Mouse (Mus musculus): ENCODE measurements at regions not wholly inside any gene's neighbourhood (a gene's known extent, or its start where the extent isn't known, plus 50 kb on each side); places are given as distances from the start of the nearest gene placed in this dataset.

DNA sequence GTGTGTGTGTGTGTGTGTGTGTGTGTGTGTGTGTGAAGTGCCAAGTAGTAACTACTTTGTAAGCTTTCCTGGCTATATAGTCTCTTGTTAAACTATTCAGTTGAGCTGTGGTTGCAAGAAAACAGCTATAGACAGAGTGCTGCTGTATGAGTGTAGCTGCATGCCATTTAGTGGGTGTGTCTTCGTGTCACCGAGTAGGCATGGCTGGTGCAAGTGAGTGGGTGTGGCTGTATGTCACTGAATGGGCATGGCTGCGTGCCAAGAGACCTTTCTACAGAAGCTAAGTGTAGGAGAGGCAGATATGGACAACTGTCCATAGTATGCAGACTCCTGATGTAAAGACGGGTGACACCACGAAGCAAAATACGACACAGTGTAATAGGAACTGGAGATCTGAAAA, 126.4 kb upstream of the 4933415F23Rik start:
- intact Hi-C loops (cut with DNase I), result no loop called here
- no peak for DNase-seq

DNA sequence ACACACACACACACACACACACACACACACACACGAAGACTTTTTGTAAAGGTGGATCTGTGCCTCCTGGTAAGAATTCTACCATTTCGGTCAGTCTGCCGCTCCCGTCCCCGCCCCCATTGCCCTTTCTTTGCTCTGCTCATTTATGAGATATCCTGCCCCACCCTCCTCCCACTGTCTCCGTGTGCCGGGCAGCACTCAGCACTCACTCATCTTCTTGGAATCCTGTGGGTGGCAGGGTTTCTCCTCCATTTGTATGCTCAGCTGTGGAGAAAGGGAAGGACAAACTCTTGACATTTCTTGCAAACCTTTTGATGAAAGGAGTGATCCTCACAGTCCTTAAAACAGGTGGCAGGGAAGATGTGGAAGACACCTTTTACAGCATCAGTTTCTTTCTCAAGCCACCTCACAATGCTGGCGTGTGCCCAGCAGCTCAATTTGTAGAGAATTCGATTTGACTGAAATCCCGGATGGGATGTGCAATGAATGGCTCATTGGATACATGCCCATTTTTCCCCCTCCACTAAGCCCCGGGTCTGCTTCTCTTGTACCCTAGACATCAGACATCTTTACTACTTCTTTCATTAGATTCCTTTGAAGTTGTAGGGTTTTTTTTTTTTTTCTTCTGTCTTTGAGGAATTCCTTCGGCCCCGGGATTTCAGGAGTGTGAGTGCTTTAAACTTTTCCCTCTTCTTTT, 112.6 kb upstream of the 4933415F23Rik start:
- intact Hi-C loops (cut with DNase I), result no loop called here

DNA sequence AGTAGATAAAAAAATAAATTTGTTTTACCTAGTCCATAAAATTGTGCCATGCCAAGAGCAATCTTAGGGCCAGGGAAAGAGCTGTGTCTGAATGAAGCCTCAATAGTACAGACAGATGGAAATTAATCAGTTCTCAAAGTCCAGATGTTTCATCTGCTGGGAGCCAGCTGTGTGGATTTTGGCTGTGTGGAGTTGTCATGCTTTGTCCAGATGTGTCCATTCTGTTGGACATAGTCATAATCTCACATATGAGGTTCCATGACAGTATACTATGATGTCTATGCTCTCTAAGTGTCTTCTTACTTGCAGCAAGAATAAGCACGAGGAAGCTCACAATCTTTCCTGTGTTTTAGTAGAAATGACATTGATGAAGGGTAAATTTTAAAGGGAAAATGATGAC, 105.8 kb upstream of the 4933415F23Rik start:
- intact Hi-C loops (cut with DNase I), result no loop called here
- peak in 1 of 2 experiments; percentile 32 for DNase-seq

More for the DNA sequence above, 112.6 kb upstream of the 4933415F23Rik start:
- peak; percentile 7 to 10 for DNase-seq

DNA sequence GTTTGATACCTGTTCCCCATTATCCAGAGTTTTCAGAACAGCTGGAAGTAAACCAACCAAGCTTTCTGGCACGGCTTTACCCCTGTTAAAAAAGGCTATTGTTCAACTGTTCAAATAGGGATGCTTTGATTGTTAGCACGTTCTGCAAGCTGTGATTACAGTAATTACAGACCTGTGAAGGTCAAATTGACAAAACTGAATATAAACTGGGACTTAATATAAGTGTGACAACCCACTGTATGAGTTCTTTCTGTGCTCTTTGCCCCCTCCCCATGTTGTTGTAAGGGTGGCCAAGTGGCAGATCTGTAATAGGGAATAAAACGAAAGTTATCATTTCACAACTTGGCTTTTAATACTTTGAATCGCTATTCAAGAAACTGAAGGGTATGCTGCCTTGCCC, 105.0 kb upstream of the 4933415F23Rik start:
- intact Hi-C loops (cut with DNase I), result no loop called here
- DNase-seq, result no peak

DNA sequence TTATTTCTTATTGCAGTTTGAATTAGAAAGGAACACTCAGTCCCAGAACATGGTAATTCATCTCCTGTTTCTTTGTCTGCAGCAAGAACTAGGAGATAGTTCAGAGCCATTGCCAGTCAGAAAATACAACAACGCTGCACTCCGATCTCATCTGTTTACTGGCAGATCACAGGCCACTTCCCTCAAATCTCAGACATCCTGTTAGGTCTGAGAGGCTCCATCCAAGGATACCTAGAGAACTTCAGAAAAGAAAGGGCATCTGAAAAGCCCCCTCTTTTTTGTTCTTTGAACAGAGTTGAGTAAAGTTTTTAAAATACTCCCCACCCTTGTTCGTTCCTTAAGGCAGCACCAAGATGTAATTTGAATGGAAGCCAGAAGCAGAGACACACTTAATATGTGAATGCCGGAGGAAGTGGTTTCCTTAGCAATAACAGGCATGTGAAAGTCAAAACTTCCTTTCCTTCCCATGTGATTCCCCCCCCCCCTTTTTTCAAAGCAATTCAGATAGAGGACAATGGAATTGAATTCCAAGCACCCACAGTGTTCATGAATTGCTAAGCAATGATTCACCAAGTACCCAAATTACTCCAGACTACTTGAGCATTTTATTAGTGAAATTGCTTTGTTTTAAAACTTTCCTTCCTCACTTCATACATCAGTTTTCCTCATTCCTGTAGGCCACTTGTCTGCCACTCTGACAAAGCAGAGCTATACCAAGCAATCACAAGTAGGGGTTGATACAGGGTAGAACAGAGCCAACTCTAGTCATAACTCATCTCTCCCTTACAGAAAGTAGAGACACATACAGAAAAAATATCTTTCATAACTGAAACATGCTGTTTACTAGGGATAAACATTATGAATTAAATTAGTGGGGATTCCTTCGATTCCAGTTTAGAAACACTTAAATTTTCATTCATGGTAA, 100.7 kb upstream of the 4933415F23Rik start:
- peak; percentile 8 to 11 for DNase-seq
- intact Hi-C loops (cut with DNase I), result loop anchor here (2.0 kb wide), 2 partner anchors 54 to 76 kb away; no protein-coding TSS in a partner anchor

DNA sequence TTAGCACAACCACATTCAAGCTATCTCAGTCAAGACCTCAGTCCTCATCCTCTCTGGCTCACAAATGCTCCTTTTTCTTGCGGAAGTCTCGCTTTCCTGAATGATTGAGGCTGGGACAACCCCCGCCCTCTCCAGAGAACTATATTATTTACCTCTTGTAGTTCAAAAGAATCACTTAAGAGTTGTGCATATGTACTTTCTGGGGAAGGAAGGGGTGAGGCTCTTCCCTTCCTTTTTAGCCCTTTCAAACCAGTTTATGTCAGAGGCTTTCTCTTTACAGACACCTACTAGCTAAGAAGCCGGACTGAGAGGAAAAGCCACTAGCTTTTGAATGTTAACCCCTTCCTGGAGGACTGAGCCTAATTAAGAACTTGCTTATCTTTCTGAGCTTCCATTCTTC, 98.4 kb upstream of the 4933415F23Rik start:
- intact Hi-C loops (cut with DNase I), result no loop called here
- peak in 1 of 2 experiments; percentile 10 for DNase-seq

DNA sequence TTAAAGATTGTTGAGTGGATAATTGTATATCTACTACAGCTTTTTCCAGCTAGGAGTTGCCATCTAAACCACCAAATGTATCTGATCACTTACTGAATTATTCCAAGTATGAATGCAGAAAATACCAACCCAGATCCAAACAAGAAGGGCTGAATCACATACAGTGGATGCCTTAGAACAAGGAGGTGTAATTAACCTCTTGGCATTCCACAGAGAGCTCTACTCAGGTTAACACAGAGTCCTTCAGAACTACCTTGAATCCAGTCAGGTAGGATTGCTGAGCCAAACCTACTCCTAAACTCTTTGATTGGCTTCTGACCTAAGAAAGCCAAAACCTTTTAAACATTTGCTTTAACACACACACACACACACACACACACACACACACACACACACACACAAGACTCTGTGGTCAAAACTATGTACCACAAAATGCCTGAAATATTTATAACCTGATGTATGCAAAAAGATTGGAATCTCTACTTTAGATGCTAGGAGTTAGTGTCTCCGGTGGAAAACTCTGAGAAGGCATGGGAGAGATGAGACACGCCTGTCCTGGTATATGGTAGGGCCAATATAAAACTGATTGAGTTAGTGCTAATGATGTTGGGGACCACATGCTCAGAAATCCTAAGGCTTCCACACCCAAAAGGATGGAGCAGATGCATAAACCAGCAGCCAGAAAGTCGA, 88.4 kb upstream of the 4933415F23Rik start:
- intact Hi-C loops (cut with DNase I), result no loop called here
- DNase-seq, result no peak

DNA sequence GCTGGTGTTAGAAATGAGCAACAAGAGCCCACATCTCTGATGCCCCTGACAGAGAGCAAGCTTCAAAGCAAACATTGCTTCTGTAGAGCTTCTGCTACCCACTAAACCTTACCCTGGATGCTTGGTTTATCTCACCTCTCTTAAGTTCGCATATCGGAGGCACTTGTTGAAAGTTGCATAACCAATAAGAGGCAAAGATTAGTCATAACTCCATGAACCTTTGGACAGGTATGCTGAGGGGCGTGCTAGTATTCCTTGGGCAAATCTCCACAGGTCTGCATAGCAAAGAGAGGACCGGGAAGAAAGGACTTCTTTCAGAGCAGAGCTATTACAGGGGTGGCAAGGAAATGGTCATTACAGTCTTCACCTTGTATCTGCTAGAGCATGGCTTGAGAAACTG, 87.7 kb upstream of the 4933415F23Rik start:
- no peak for DNase-seq
- intact Hi-C loops (cut with DNase I), result loop anchor here (5.0 kb wide), 1 partner anchor 83 kb away; no protein-coding TSS in a partner anchor

DNA sequence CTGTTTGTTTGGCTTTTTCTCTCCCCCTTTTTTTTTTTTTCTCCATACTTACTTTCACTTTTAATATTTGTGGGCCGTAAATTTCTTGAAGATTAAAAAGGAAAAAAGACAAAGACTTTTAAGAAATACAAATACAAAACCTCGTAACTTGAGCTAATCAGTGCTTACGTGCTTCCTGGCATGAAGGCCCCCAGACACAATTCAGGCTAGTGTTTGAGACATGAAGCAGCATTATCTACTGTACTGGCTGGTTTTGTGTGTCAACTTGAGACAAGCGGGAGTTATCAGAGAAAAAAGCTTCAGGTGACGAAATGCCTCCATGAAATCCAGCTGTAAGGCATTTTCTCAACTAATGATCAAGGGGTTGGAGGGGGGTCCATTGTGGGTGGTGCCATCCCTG, 86.2 kb upstream of the 4933415F23Rik start:
- DNase-seq, result peak in 1 of 2 experiments; percentile 37
- intact Hi-C loops (cut with DNase I), result loop anchor here (5.0 kb wide), 1 partner anchor 84 kb away; no protein-coding TSS in a partner anchor

DNA sequence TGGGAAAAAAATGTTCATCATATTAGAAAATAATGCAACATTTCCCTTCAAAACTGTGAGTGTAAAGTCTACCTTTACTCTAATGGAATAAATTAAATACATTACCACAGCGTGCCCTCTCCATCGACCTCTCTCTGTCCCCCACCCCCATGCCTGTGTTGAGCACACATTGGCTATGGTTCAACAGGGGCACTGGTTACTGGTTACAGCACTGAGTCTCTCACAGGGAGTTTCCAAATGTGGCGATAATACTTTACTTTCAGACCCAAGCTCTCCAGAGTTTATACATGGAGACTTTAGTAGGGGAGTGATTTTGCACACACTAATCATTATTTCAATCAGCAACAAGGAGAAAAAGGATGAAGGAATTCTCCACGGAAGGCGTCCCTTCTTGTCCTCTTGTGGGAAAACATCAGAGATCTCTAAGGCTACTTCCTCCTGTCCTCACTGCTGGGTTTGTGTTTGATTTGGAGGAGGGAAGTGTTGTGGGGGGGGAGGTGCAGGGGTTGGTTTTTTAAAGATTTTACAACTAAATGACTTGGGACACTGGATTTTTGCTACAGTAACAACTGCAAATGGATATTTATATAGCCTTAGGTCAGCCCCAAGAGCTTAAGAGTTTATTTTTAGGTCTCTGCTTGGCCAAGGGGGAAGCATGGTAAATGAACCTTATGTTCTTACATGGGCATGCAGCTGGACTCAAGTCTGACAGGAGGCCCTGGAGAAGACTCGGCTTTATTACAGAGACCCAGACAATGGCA, 85.6 kb upstream of the 4933415F23Rik start:
- intact Hi-C loops (cut with DNase I), result loop anchor here (5.0 kb wide), 1 partner anchor 85 kb away; no protein-coding TSS in a partner anchor
- DNase-seq, result peak in 1 of 2 experiments; percentile 28

DNA sequence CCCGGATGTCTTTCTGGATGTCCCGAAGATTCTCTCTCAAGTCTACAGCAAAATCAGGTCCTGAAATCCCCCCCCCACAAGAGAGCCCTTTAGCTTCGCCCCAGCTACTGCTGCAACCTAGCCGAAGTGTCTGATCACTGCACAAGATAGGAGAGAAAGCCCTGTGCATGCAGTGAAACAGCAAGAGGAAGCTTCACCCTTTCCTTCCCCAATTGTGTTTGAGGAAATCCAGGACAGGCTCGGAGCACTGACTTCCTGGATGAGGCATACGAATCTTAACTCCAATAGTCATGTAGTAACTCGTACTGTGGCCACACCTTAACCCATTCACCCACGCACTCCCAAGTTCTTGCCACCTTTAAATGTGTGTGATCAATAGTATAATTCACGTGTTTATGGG, 82.7 kb upstream of the 4933415F23Rik start:
- peak; percentile 12 to 16 for DNase-seq
- intact Hi-C loops (cut with DNase I), result loop anchor here (5.0 kb wide), 1 partner anchor 88 kb away; no protein-coding TSS in a partner anchor

DNA sequence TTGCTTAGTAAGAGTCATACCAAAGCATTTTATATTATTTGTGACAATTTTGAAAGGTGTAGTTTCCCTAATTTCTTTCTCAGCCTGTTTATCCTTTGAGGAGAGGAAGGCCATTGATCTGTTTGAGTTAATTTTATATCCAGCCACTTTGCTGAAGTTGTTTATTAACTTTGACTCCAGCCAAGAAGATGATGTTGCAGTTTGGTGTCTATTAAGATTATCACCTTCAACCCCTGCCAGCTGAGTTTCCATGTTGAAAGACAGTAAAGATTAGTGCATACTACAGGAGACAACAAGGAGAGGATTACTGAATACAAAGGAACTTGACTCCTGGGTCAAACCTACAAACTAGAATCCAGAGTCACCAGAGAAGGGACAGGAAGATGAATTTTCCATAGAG, 80.5 kb upstream of the 4933415F23Rik start:
- intact Hi-C loops (cut with DNase I), result no loop called here

DNA sequence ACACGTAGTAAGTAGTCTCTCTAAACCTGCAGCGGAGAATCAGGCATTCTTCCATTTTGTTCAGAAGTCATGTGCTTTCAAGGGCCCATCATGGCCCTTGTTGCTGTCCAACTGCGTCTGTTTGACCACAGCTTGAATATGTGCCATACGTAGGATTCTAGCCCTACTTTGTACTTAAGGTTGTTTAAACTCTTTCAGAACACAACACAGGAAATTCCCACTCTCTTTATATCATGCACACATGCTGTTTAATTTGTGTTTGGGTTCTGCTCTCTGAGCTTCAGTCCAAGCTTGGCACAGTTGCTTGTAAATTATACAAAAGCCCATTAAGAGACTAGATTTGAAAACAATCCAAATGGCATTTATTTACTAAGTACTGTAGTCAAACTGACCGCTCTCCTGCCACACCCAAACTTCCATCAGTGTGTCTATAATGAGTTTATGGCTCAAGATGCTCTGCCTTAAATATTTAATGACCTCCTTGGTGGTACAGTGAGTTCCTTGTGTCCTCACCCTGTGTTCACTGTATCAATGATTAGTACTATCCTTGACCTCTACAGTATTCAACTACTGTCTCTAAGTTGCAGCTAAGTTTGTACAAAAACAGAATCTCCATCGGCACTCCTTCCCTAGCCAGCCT, 76.4 kb upstream of the 4933415F23Rik start:
- no peak for DNase-seq
- intact Hi-C loops (cut with DNase I), result no loop called here

More for the DNA sequence above, 80.5 kb upstream of the 4933415F23Rik start:
- DNase-seq, result no peak

DNA sequence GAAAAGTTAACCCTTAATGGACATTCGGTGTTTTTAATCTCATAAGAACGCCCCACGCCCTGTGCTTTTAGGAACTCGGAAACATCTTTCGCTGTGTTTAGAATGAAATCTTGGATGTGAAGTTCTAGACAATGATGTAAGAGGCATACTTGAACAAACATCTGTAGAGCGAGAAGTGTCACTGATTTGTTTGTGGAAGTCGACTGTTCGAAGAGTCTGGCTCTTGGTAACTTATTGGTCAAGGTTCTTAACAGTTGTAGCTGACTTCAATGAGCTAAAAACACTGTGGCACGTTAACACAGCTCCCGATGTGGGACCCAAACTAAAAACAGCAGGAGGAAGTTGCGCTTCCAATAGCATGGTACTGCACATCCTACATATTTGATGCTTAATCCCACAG, 72.0 kb upstream of the 4933415F23Rik start:
- intact Hi-C loops (cut with DNase I), result no loop called here
- DNase-seq, result no peak

DNA sequence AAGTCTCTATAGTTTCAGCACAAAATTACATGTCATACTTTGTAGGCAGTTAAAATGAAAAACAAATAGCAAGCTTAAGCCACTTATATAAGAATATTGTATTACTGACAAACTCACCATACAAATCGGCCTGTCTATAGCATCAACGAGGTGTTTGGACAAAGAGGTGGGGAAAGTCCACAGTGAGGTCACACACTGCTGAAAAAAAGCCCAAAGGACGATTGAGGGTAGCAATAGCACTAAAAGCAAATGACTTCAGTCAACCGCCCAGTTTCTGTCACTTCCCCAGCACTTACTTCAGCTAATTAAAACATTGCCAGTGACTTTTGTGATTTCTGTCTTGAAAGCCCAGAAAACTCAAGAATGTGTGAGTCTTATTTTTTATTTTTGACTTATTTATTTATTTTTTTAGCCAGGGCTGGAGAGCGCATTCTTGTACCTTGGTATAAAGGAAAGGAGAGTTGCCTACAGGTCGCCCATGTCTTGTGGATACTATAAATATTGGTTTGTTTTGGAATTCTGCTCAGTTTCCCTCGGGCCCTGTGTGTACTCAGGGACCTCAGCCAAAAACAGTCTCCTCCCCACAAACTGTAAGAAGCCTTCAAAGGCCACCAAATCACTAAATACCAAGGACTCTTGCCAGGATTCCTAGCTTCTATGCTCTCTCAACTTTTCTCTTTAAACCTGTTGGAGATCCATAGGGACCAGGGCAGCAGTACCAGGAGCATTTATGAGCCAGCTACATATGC, 71.2 kb upstream of the 4933415F23Rik start:
- peak in 1 of 2 experiments; percentile 9 for DNase-seq
- intact Hi-C loops (cut with DNase I), result no loop called here

DNA sequence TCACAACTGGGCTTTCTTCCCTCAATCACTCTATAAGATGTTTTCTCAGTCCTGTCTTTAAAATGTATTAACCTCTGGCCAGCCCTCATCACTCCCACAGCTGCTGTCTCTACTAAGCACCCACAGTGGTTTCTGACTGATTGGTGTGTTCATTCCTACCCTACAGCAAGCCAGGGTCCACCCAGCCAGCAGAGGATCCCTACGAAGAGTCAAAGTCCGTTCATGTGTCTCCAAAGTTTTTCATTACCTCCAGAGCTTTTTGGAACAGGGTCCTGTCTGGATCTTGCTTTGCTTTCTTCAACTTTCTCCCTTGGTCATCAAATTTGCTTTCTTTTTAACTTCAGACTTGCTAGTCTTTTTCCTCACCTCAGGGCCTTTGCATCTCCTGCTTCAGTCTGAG, 69.3 kb upstream of the 4933415F23Rik start:
- intact Hi-C loops (cut with DNase I), result no loop called here
- no peak for DNase-seq

DNA sequence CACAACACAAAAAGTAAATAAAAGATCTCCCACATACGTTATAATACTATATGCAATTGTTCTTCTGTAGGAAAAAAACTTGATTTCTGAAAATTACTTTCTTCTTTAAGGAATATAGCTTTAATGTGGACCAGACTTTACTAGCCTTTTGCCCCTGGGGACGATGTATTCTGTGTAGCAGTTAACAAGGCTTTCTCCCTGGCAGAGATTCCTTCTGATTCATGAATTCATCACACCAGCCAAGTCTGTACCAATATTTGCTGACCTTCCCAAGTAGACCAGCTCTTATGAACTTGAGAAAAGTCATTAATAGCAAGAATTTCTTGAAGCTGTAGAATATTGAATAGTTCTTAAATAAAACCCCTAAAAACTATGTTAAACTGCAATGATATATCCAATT, 68.7 kb upstream of the 4933415F23Rik start:
- intact Hi-C loops (cut with DNase I), result no loop called here
- no peak for DNase-seq

DNA sequence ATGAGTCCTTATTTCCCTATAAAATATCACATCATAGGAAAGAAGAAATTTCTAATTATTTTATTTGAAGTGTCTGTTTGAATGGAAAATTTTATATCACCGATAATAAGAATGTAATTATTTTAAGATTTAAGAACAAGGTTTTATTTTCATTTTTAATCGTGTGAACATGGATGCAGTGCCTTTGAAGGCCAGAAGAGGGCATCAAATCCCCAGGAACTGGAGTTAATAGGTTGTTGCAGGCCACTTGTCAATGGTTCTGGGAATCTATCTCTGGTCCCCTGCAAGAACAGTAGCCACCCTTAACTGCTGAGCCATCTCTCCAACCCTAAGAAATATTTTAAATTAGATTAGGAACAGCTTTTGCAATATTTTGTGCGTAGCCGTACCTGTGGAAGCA, 66.5 kb upstream of the 4933415F23Rik start:
- DNase-seq, result no peak
- intact Hi-C loops (cut with DNase I), result loop anchor here (5.0 kb wide), 1 partner anchor 119 kb away; no protein-coding TSS in a partner anchor
